ENCODE assay signal across 8 mouse cellular contexts in genomic region chr2:128428154-128428553, GRCm38 (mm10).
DNase-seq lines count a peak whose midpoint lies in the region; ATAC-seq lines count a peak whose summit lies in the region.

No protein-coding gene starts in this region.

- H3K36me3 ChIP-seq in hindbrain, embryonic 13.5 days, result no peaks in the 10 kb centered on the region
- no peaks in the 10 kb centered on the region for H3K36me3 ChIP-seq in midbrain, embryonic 13.5 days

- no peak overlapping the region for H3K9ac ChIP-seq in hindbrain, embryonic 13.5 days
- H3K9ac ChIP-seq in midbrain, embryonic 13.5 days (replicated peaks), result no peak overlapping the region

- peaks cover 3% of the 10 kb centered on the region for H3K4me1 ChIP-seq in hindbrain, embryonic 13.5 days (replicated peaks)
- H3K4me1 ChIP-seq in midbrain, embryonic 13.5 days (replicated peaks), result no peaks in the 10 kb centered on the region

- peaks cover 9% of the 10 kb centered on the region; the same call in 1 of the 2 replicates for H3K27me3 ChIP-seq in hindbrain, embryonic 13.5 days
- no peaks in the 10 kb centered on the region for H3K27me3 ChIP-seq in midbrain, embryonic 13.5 days

- no peak for ATAC-seq in hindbrain, embryonic 13.5 days (ENCODE audit: low FRiP score)
- ATAC-seq in midbrain, embryonic 13.5 days, result no peak

- peak; percentile 44 to 75 for DNase-seq in adrenal gland, adult (ENCODE audit: inconsistent age in 2 of 2, low spot score in 1 of 2)
- DNase-seq in adrenal gland, postnatal 4 days (ENCODE audit: low spot score in 2 of 2), result no peak
- DNase-seq in urinary bladder, postnatal 14 days (ENCODE audit: low spot score), result peak; percentile 55
- DNase-seq in urinary bladder, adult 2 months (ENCODE audit: low spot score), result no peak
- DNase-seq in ovary, adult 18-20 months (ENCODE audit: low spot score), result no peak
- no peak for DNase-seq in spleen, adult 18-20 months

- H3K9me3 ChIP-seq in hindbrain, embryonic 13.5 days, result no peaks in the 10 kb centered on the region
- no peaks in the 10 kb centered on the region for H3K9me3 ChIP-seq in midbrain, embryonic 13.5 days

- WGBS in hindbrain, embryonic 13.5 days, result 11% methylated on average over 7 of the region's 7 CpGs
- WGBS in midbrain, embryonic 13.5 days, result 10% methylated on average over 7 of the region's 7 CpGs

- 0 out of 2 replicates have a peak overlapping the region, but pooled peaks have one; percentile 3 for H3K4me3 ChIP-seq in hindbrain, embryonic 13.5 days
- no peak overlapping the region for H3K4me3 ChIP-seq in midbrain, embryonic 13.5 days (replicated peaks)

- H3K27ac ChIP-seq in hindbrain, embryonic 13.5 days, result 0 out of 2 replicates have a peak overlapping the region, but pooled peaks have one; percentile 19
- peak overlapping the region; percentile 35; the same call in 1 of the 2 replicates for H3K27ac ChIP-seq in midbrain, embryonic 13.5 days

- H3K4me2 ChIP-seq in hindbrain, embryonic 13.5 days, result no peak overlapping the region
- no peak overlapping the region for H3K4me2 ChIP-seq in midbrain, embryonic 13.5 days (replicated peaks)

Comparison
In these comparisons a context has a peak if more than half of its experiments do, and no peak if none do; other contexts are left out.
1. DNase-seq: peak in adrenal gland, adult (2 of 2) and urinary bladder, postnatal 14 days (single experiment); none in adrenal gland, postnatal 4 days (0 of 2), urinary bladder, adult 2 months (single experiment), ovary, adult 18-20 months (single experiment) and spleen, adult 18-20 months (0 of 2).